Mouse (Mus musculus): ENCODE measurements around the gene Lypd5. TPM values are rescaled to one million over a fixed set of nuclear protein-coding genes. Genes with fewer than 3 reads are reported as not detected.

The Lypd5 gene
- polyA plus RNA-seq, 1 experiment from 2014 or later: not detected

- Histone ChIP-seq H3K9ac (ENCODE audit: low read depth, low read length) (no peak overlapping the region), H3K27me3 (replicated peaks; ENCODE audit: control insufficient read depth, insufficient read depth, low read length) (peaks cover 28% of the 10 kb centered on the region), H3K4me2 (replicated peaks; ENCODE audit: low read depth) (no peak overlapping the region), H3K9me3 (ENCODE audit: control insufficient read depth) (no peaks in the 10 kb centered on the region), H3K27ac (ENCODE audit: low read depth, low read length) (no peak overlapping the region), H3K4me3 (ENCODE audit: low read depth, low read length) (no peak overlapping the region), H3K4me1 (replicated peaks; ENCODE audit: control insufficient read depth, insufficient read depth, low read length) (no peaks in the 10 kb centered on the region; the same call in 1 of the 2 replicates), H3K36me3 (ENCODE audit: control insufficient read depth, insufficient read depth) (no peaks in the 10 kb centered on the region)
- no peak for ATAC-seq
- TF ChIP-seq CTCF (IDR thresholded peaks at IDR 0.05; ENCODE audit: low read depth): no peak
- 58% methylated on average over 6 of the region's 6 CpGs for WGBS
Measured at GRCm38 (mm10) chr7:24318942-24319341, 30.1 kb upstream of the Lypd5 start.

- TF ChIP-seq CTCF (IDR thresholded peaks at IDR 0.05; ENCODE audit: low read depth): no peak
- WGBS: 68% methylated on average over 4 of the region's 4 CpGs
- ATAC-seq: no peak
- Histone ChIP-seq H3K36me3 (ENCODE audit: control insufficient read depth, insufficient read depth) (no peaks in the 10 kb centered on the region), H3K4me1 (replicated peaks; ENCODE audit: control insufficient read depth, insufficient read depth, low read length) (no peaks in the 10 kb centered on the region), H3K9me3 (ENCODE audit: control insufficient read depth) (peaks cover 8% of the 10 kb centered on the region), H3K4me3 (ENCODE audit: low read depth, low read length) (no peak overlapping the region), H3K27me3 (replicated peaks; ENCODE audit: control insufficient read depth, insufficient read depth, low read length) (peaks cover 51% of the 10 kb centered on the region), H3K9ac (ENCODE audit: low read depth, low read length) (no peak overlapping the region), H3K27ac (ENCODE audit: low read depth, low read length) (no peak overlapping the region), H3K4me2 (replicated peaks; ENCODE audit: low read depth) (no peak overlapping the region)
Measured at GRCm38 (mm10) chr7:24322593-24322992, 26.4 kb upstream of the Lypd5 start.

- H3K4me2 ChIP-seq (replicated peaks; ENCODE audit: low read depth): no peak overlapping the region
- no peak overlapping the region for H3K9ac ChIP-seq (ENCODE audit: low read depth, low read length)
- H3K9me3 ChIP-seq (ENCODE audit: control insufficient read depth): peaks cover 8% of the 10 kb centered on the region
- H3K4me3 ChIP-seq (ENCODE audit: low read depth, low read length): no peak overlapping the region
- WGBS: 77% methylated on average over 6 of the region's 6 CpGs
- no peak for TF ChIP-seq CTCF (IDR thresholded peaks at IDR 0.05; ENCODE audit: low read depth)
- H3K36me3 ChIP-seq (ENCODE audit: control insufficient read depth, insufficient read depth): no peaks in the 10 kb centered on the region
- peaks cover 42% of the 10 kb centered on the region for H3K27me3 ChIP-seq (replicated peaks; ENCODE audit: control insufficient read depth, insufficient read depth, low read length)
- H3K4me1 ChIP-seq (replicated peaks; ENCODE audit: control insufficient read depth, insufficient read depth, low read length): no peaks in the 10 kb centered on the region
- no peak overlapping the region for H3K27ac ChIP-seq (ENCODE audit: low read depth, low read length)
- no peak for ATAC-seq
Measured at GRCm38 (mm10) chr7:24325197-24325596, 23.8 kb upstream of the Lypd5 start.

GRCm38 (mm10) chr7:24325675-24326128, 23.3 kb upstream of the Lypd5 start:
- Histone ChIP-seq H3K4me1 (replicated peaks; ENCODE audit: control insufficient read depth, insufficient read depth, low read length) (no peaks in the 10 kb centered on the region), H3K27me3 (replicated peaks; ENCODE audit: control insufficient read depth, insufficient read depth, low read length) (peaks cover 38% of the 10 kb centered on the region), H3K9me3 (ENCODE audit: control insufficient read depth) (peaks cover 8% of the 10 kb centered on the region), H3K4me2 (replicated peaks; ENCODE audit: low read depth) (peak overlapping the region; percentile 39), H3K36me3 (ENCODE audit: control insufficient read depth, insufficient read depth) (no peaks in the 10 kb centered on the region), H3K4me3 (ENCODE audit: low read depth, low read length) (0 out of 2 replicates have a peak overlapping the region, but pooled peaks have one; percentile 5), H3K27ac (ENCODE audit: low read depth, low read length) (no peak overlapping the region), H3K9ac (ENCODE audit: low read depth, low read length) (no peak overlapping the region; the same call in 1 of the 2 replicates)
- 14% methylated on average over 13 of the region's 13 CpGs for WGBS
- no peak for TF ChIP-seq CTCF (IDR thresholded peaks at IDR 0.05; ENCODE audit: low read depth)
- no peak for ATAC-seq

GRCm38 (mm10) chr7:24326273-24327135, 22.5 kb upstream of the Lypd5 start:
- H3K27me3 ChIP-seq (replicated peaks; ENCODE audit: control insufficient read depth, insufficient read depth, low read length): peaks cover 42% of the 10 kb centered on the region
- H3K4me3 ChIP-seq (ENCODE audit: low read depth, low read length): 0 out of 2 replicates have a peak overlapping the region, but pooled peaks have one; percentile 5
- H3K36me3 ChIP-seq (ENCODE audit: control insufficient read depth, insufficient read depth): no peaks in the 10 kb centered on the region
- H3K4me2 ChIP-seq (replicated peaks; ENCODE audit: low read depth): no peak overlapping the region
- no peak for TF ChIP-seq CTCF (IDR thresholded peaks at IDR 0.05; ENCODE audit: low read depth)
- WGBS: 51% methylated on average over 20 of the region's 20 CpGs
- peak; percentile 5; the same call in 1 of the 2 replicates for ATAC-seq
- H3K9ac ChIP-seq (ENCODE audit: low read depth, low read length): no peak overlapping the region
- no peaks in the 10 kb centered on the region for H3K4me1 ChIP-seq (replicated peaks; ENCODE audit: control insufficient read depth, insufficient read depth, low read length)
- no peak overlapping the region for H3K27ac ChIP-seq (ENCODE audit: low read depth, low read length)
- peaks cover 8% of the 10 kb centered on the region for H3K9me3 ChIP-seq (ENCODE audit: control insufficient read depth)

GRCm38 (mm10) chr7:24327281-24327975, 21.6 kb upstream of the Lypd5 start:
- peak; percentile 86 for ATAC-seq
- no peak overlapping the region for H3K9ac ChIP-seq (ENCODE audit: low read depth, low read length)
- no peak overlapping the region for H3K4me3 ChIP-seq (ENCODE audit: low read depth, low read length)
- no peaks in the 10 kb centered on the region for H3K36me3 ChIP-seq (ENCODE audit: control insufficient read depth, insufficient read depth)
- peaks cover 8% of the 10 kb centered on the region for H3K9me3 ChIP-seq (ENCODE audit: control insufficient read depth)
- H3K27ac ChIP-seq (ENCODE audit: low read depth, low read length): no peak overlapping the region
- WGBS: 60% methylated on average over 14 of the region's 14 CpGs
- no peaks in the 10 kb centered on the region for H3K4me1 ChIP-seq (replicated peaks; ENCODE audit: control insufficient read depth, insufficient read depth, low read length)
- no peak overlapping the region for H3K4me2 ChIP-seq (replicated peaks; ENCODE audit: low read depth)
- peaks cover 44% of the 10 kb centered on the region for H3K27me3 ChIP-seq (replicated peaks; ENCODE audit: control insufficient read depth, insufficient read depth, low read length)
- no peak for TF ChIP-seq CTCF (IDR thresholded peaks at IDR 0.05; ENCODE audit: low read depth)

Measured in intestine, postnatal 0 days (tissue).